Mouse (Mus musculus) spleen, adult 2 months (tissue): ENCODE results near the gene Dnah11.

Source experiments
- CTCF ChIP-seq: fragments of 200-500 bp; IDR thresholded peaks from 2 replicates; pipeline ENCODE4 v1.5.1; 2011; ENCODE audit warnings: mild to moderate bottlenecking, inconsistent platforms; ENCODE audit not compliant: insufficient read depth, insufficient read length, insufficient replicate concordance; ENCODE audit errors: extremely low read depth
- POLR2A ChIP-seq: fragments of 200-500 bp; IDR thresholded peaks from 2 replicates; pipeline ENCODE4 v1.6.1; 2011; ENCODE audit warnings: low read depth, low read length, inconsistent platforms

GRCm38 (mm10) chr12:117834652-117835051 lies 364.2 kb downstream of the Dnah11 start:
- TF ChIP-seq POLR2A, result no peak
- no peak for TF ChIP-seq CTCF
